Mouse (Mus musculus) urinary bladder, postnatal 4 days (tissue): ENCODE data around the gene Plaa.

Experiments
- DNase-seq, 2 experiments: peaks; one replicate each; pipeline ENCODE4 v3.0.0; 2021 to 2022; ENCODE audit warnings: low spot score in 2 of 2

Plaa gene

GRCm38 (mm10) chr4:94556265-94557054 lies 46.6 kb downstream of the Plaa start, which contains the start of the genes Gm10306 and Caap1:
TSS of gene Gm10306 (plus strand) at chr4:94556546.
TSS of gene Caap1 (minus strand) at chr4:94556796.
- peak; percentile 88 to 95 for DNase-seq

GRCm38 (mm10) chr4:94554955-94555494 lies 48.0 kb downstream of the Plaa start:
- no peak for DNase-seq

GRCm38 (mm10) chr4:94544321-94544720 lies 58.7 kb downstream of the Plaa start:
- DNase-seq: no peak

- DNase-seq: no peak
These were observed 60.0 kb downstream of the Plaa start for GRCm38 (mm10) chr4:94543041-94543440.

- DNase-seq: no peak
These were observed 69.8 kb downstream of the Plaa start for GRCm38 (mm10) chr4:94533205-94533604.

GRCm38 (mm10) chr4:94529448-94529847 lies 73.6 kb downstream of the Plaa start:
- no peak for DNase-seq

- no peak for DNase-seq
These were observed 79.7 kb downstream of the Plaa start for GRCm38 (mm10) chr4:94523321-94523720.

- peak in 1 of 2 experiments; percentile 62 for DNase-seq
These were observed 85.4 kb downstream of the Plaa start for GRCm38 (mm10) chr4:94517631-94518030.
